Comparison of ENCODE assay signal across 9 mouse cellular contexts in genomic region chrX:133947427-133947826, GRCm38 (mm10). TPM values are rescaled to one million over a fixed set of nuclear protein-coding genes. Genes with fewer than 3 reads are reported as not detected.
DNase-seq lines count a peak whose midpoint lies in the region; TF ChIP-seq lines count a peak whose summit lies in the region.
"Had no signal": no experiment of that assay in that cellular context is flagged by ENCODE, and none has a peak within 500 bp of the region (broad histone marks: within the 10 kb centered on the region; RNA-seq: fewer than 3 reads in every experiment).

No protein-coding gene starts in this region.

- H3K27me3 ChIP-seq in liver, adult 2 months (ENCODE audit: control insufficient read depth, insufficient read depth, low read length): no peaks in the 10 kb centered on the region

- no peaks in the 10 kb centered on the region; the same call in 1 of the 2 replicates for H3K36me3 ChIP-seq in liver, adult 2 months (ENCODE audit: control insufficient read depth, insufficient read depth, low read length)

- no peak for TF ChIP-seq POLR2A in liver, adult 2 months (IDR thresholded peaks at IDR 0.05; ENCODE audit: extremely low read depth, insufficient read depth, low read length)

- H3K79me2 ChIP-seq in liver, adult 2 months (ENCODE audit: control insufficient read depth, insufficient read depth, low read length): no peaks in the 10 kb centered on the region

- peak; percentile 59 for DNase-seq in A20 (ENCODE audit: low read depth, low spot score)
- peak; percentile 66 for DNase-seq in NIH3T3 (ENCODE audit: low read depth)
- DNase-seq in cerebellum, postnatal 36 days: peak; percentile 33 to 58
- peak; percentile 16 to 44 for DNase-seq in heart, adult 9 months (ENCODE audit: low spot score in 2 of 2)
- DNase-seq in kidney, postnatal 10 days: peak; percentile 68
- DNase-seq in liver, adult 2 months (ENCODE audit: extremely low read depth, low read depth, low spot score): peak; percentile 57
- peak; percentile 22 for DNase-seq in neural tube, embryonic 10.5 days (ENCODE audit: extremely low spot score, low spot score)
- peak; percentile 46 for DNase-seq in thymus, postnatal 4 days

- no peak overlapping the region for H3K9ac ChIP-seq in liver, adult 2 months (ENCODE audit: low read depth, low read length)

- WGBS in liver, adult 2 months: 31% methylated on average over 3 of the region's 3 CpGs

- H3K4me3 ChIP-seq in liver, adult 2 months (ENCODE audit: insufficient read depth, low read depth, low read length): no peak overlapping the region
- H3K4me3 ChIP-seq: erythroblast, embryonic 14.5 days had no signal

- no peaks in the 10 kb centered on the region for H3K4me1 ChIP-seq in liver, adult 2 months (ENCODE audit: control insufficient read depth, insufficient read depth, low read length)

- peak; percentile 69 for TF ChIP-seq CTCF in liver, adult 2 months (IDR thresholded peaks at IDR 0.05; ENCODE audit: low read depth, low read length)

- H3K27ac ChIP-seq in liver, adult 2 months (replicated peaks; ENCODE audit: insufficient read depth, low read depth, low read length): no peak overlapping the region

RNA-seq across cellular contexts. Expression of gene Sytl4, which starts 34.2 kb away (rescaled TPM):
- 2.3 and 2.5 TPM in 2 replicates for total RNA-seq in liver, adult 2 months (2014; rRNA removed)
- 0.54 and 0.71 TPM in 2 replicates for polyA plus RNA-seq in liver, adult 2 months (2012; rRNA removed)
- polyA plus RNA-seq: erythroblast, embryonic 14.5 days had no signal

RNA-seq across cellular contexts. Expression of gene Srpx2, which starts 39.2 kb away (rescaled TPM):
- 1.2 and 1.7 TPM in 2 replicates for total RNA-seq in liver, adult 2 months (2014; rRNA removed)
- 1.3 and 1.4 TPM in 2 replicates for polyA plus RNA-seq in liver, adult 2 months (2012; rRNA removed)

RNA-seq across cellular contexts. Expression of gene Tspan6, which starts 49.2 kb away (rescaled TPM):
- total RNA-seq in liver, adult 2 months (2014; rRNA removed): 0.65 and 1.1 TPM in 2 replicates
- 0.15 and 0.20 TPM in 2 replicates for polyA plus RNA-seq in liver, adult 2 months (2012; rRNA removed)
- polyA plus RNA-seq: erythroblast, embryonic 14.5 days had no signal
